Mouse (Mus musculus) hindbrain, postnatal 0 days (tissue): ENCODE data around the gene Gsn. TPM values are rescaled to one million over a fixed set of nuclear protein-coding genes. Genes with fewer than 3 reads are reported as not detected.

Experiments used
- ATAC-seq: fragments of 200-750 bp; cut with Nextera tagmentation; 2 replicates; pipeline ENCODE4 v1.8.0; 2017; ENCODE audit warnings: mild to moderate bottlenecking, moderate TSS enrichment, moderate library complexity
- DNase-seq: peaks from one replicate; pipeline ENCODE4 v3.0.0-alpha.2; 2015; ENCODE audit warnings: low spot score
- H3K27ac ChIP-seq: fragments of 300-500 bp; sonication (generic); 2 replicates; pipeline ENCODE4 v1.5.1; 2014; ENCODE audit warnings: mild to moderate bottlenecking
- H3K27me3 ChIP-seq: fragments of 300-500 bp; sonication (generic); 2 replicates; pipeline ENCODE4 v1.6.1; 2014; ENCODE audit warnings: low read length, mixed read lengths; ENCODE audit not compliant: insufficient read depth
- H3K36me3 ChIP-seq: fragments of 300-500 bp; sonication (generic); 2 replicates; pipeline ENCODE4 v1.6.1; 2014; ENCODE audit warnings: low read length, mixed read lengths; ENCODE audit not compliant: insufficient read depth
- H3K4me1 ChIP-seq: fragments of 300-500 bp; sonication (generic); 2 replicates; pipeline ENCODE4 v1.6.1; 2014; ENCODE audit warnings: antibody characterized with exemption, low read length, mixed read lengths; ENCODE audit not compliant: insufficient read depth
- H3K4me2 ChIP-seq: fragments of 300-500 bp; sonication (generic); 2 replicates; pipeline ENCODE4 v1.6.1; 2014; ENCODE audit warnings: low read depth, mild to moderate bottlenecking, low read length, moderate library complexity, mixed read lengths
- H3K4me3 ChIP-seq: fragments of 300-500 bp; sonication (generic); 2 replicates; pipeline ENCODE4 v1.5.1; 2014; ENCODE audit warnings: low read length
- H3K9ac ChIP-seq: fragments of 300-500 bp; sonication (generic); replicated peaks from 2 replicates; pipeline ENCODE4 v1.6.1; 2014; ENCODE audit warnings: mild to moderate bottlenecking, low read length, moderate library complexity, mixed read lengths
- H3K9me3 ChIP-seq: fragments of 300-500 bp; sonication (generic); 2 replicates; pipeline ENCODE4 v1.6.1; 2016; ENCODE audit warnings: low read length, mixed read lengths
- CTCF ChIP-seq: IDR thresholded peaks from 2 replicates; pipeline ENCODE4 v1.5.1; 2016; ENCODE audit warnings: antibody characterized with exemption, control low read depth, low read depth
- whole genome bisulfite sequencing: fragments of 180-500 bp; shearing (Covaris S2); extraction: QIAGEN DNeasy Blood & Tissue Kit; methylation state at CpG from one replicate; pipeline ENCODE4 v1.1.7; 2014; 5-methylcytosine and 5-hydroxymethylcytosine counted together
- polyA plus RNA-seq: library from polyadenylated mRNA; unstranded; fragments of >200 nt; fragmentation: Nextera tagmentation; extraction: Ambion mirVana; gene quantifications from 2 replicates; pipeline ENCODE4 v1.2.1, GENCODE M21; 2015
- total RNA-seq: library from RNA; depleted of rRNA; stranded (reverse); fragments of >200 nt; gene quantifications from 2 replicates; pipeline ENCODE4 v1.2.3, GENCODE M21; 2014

Gsn gene
- total and polyA plus RNA-seq, 2 experiments from 2014 or later, result 33.8 to 50.1 TPM

- no peaks in the 10 kb centered on the region for H3K36me3 ChIP-seq
- no peak for TF ChIP-seq CTCF
- H3K4me2 ChIP-seq, result no peak overlapping the region
- 84% methylated on average over 5 of the region's 5 CpGs for WGBS
- ATAC-seq (no peak), DNase-seq (no peak)
- H3K27ac ChIP-seq, result no peak overlapping the region
- no peak overlapping the region for H3K9ac ChIP-seq
- H3K9me3 ChIP-seq, result no peaks in the 10 kb centered on the region
- H3K4me1 ChIP-seq, result no peaks in the 10 kb centered on the region; the same call in 1 of the 2 replicates
- H3K4me3 ChIP-seq, result no peak overlapping the region
- H3K27me3 ChIP-seq, result peaks cover 3% of the 10 kb centered on the region
Observed at GRCm38 (mm10) chr2:35285209-35285608, 29.0 kb downstream of the Gsn start.

DNA sequence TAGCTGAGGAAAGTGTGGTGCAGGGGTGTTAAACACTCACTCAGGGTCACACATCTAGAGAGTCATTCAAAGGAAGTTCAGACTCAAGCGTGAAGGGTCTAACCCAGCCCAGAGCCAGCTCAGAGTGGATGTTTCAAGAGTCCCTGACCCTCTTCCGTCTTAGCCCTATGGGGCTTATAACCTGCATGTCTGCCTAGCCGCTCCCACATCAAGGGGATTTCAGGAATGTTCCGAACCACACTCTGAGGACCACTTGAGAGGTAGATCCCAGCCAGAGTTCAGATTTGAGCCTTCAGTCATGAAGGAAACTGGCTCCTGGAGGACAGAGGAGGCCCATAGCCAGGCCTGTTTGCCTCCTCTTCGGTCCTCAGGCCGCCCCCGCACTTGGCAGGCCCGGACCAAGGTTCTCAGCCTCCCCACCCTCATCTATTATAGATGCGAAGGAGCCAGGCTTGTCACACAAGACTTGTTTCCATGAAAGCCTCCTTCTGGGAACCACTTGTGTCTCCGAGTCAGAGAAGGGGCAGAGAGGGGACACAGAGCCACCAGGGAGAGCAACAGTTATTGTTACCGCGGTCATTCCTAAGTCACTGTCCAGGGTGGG lies 30.9 kb downstream of the Gsn start:
- Histone ChIP-seq H3K9ac (no peak overlapping the region), H3K27me3 (peaks cover 3% of the 10 kb centered on the region), H3K36me3 (no peaks in the 10 kb centered on the region), H3K27ac (no peak overlapping the region), H3K4me3 (no peak overlapping the region), H3K4me1 (no peaks in the 10 kb centered on the region; the same call in 1 of the 2 replicates), H3K4me2 (no peak overlapping the region), H3K9me3 (no peaks in the 10 kb centered on the region)
- ATAC-seq (no peak), DNase-seq (no peak)
- no peak for TF ChIP-seq CTCF
- WGBS, result 78% methylated on average over 12 of the region's 12 CpGs

- Histone ChIP-seq H3K9ac (no peak overlapping the region), H3K4me3 (no peak overlapping the region), H3K27ac (no peak overlapping the region), H3K4me2 (no peak overlapping the region), H3K4me1 (no peaks in the 10 kb centered on the region), H3K9me3 (no peaks in the 10 kb centered on the region), H3K36me3 (no peaks in the 10 kb centered on the region), H3K27me3 (no peaks in the 10 kb centered on the region)
- ATAC-seq (peak; percentile 58), DNase-seq (peak; percentile 87)
- TF ChIP-seq CTCF, result peak; percentile 89
- 40% methylated on average over 13 of the region's 13 CpGs for WGBS
Observed at GRCm38 (mm10) chr2:35288758-35289635, 32.8 kb downstream of the Gsn start.

- no peaks in the 10 kb centered on the region for H3K36me3 ChIP-seq
- 18% methylated on average over 3 of the region's 3 CpGs for whole genome bisulfite sequencing
Observed at GRCm38 (mm10) chr2:35291856-35292255, 35.7 kb downstream of the Gsn start.

DNA sequence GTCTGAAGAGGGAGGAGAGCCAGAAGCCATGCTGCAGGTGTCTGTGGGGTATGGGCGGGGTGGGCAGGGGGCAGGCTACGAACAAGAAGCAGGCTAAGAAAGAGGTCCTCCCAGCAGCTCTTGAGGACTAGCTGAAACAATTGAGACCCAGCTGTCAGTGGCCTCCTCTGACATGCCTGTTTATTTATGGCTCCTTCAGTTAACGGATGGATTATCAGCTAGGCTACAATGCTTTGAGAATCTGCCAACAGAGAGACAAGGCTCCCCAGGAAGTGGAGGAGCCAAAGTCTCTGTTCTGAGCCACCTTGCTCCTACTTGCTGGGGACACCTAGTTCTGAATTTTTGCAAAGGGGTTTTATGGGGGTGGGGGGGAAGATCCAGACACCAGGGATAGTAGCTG lies 36.5 kb downstream of the Gsn start:
- no peak overlapping the region for H3K4me3 ChIP-seq
- no peaks in the 10 kb centered on the region for H3K9me3 ChIP-seq
- no peak overlapping the region for H3K9ac ChIP-seq
- WGBS, result 59% methylated on average over 3 of the region's 3 CpGs
- H3K36me3 ChIP-seq, result no peaks in the 10 kb centered on the region
- H3K4me1 ChIP-seq, result no peaks in the 10 kb centered on the region
- DNase-seq, result no peak
- H3K27me3 ChIP-seq, result no peaks in the 10 kb centered on the region
- TF ChIP-seq CTCF, result no peak
- no peak overlapping the region for H3K27ac ChIP-seq
- no peak for ATAC-seq
- H3K4me2 ChIP-seq, result no peak overlapping the region

More at GRCm38 (mm10) chr2:35291856-35292255, 35.7 kb downstream of the Gsn start:
- no peak overlapping the region for H3K9ac ChIP-seq
- H3K4me2 ChIP-seq, result no peak overlapping the region
- H3K27ac ChIP-seq, result no peak overlapping the region
- peak; percentile 83 for TF ChIP-seq CTCF
- H3K9me3 ChIP-seq, result no peaks in the 10 kb centered on the region
- no peaks in the 10 kb centered on the region for H3K4me1 ChIP-seq
- DNase-seq (peak; percentile 72), ATAC-seq (0 out of 2 replicates have a peak, but pooled peaks have one; percentile 9)
- H3K4me3 ChIP-seq, result no peak overlapping the region
- H3K27me3 ChIP-seq, result no peaks in the 10 kb centered on the region

GRCm38 (mm10) chr2:35293291-35293690 lies 37.1 kb downstream of the Gsn start:
- DNase-seq, result no peak
- WGBS, result 87% methylated on average over 8 of the region's 8 CpGs

More at GRCm38 (mm10) chr2:35293291-35293690, 37.1 kb downstream of the Gsn start:
- Histone ChIP-seq H3K9me3 (no peaks in the 10 kb centered on the region), H3K4me3 (no peak overlapping the region), H3K9ac (no peak overlapping the region), H3K27ac (no peak overlapping the region), H3K4me2 (no peak overlapping the region), H3K4me1 (no peaks in the 10 kb centered on the region; the same call in 1 of the 2 replicates), H3K36me3 (no peaks in the 10 kb centered on the region), H3K27me3 (no peaks in the 10 kb centered on the region)
- no peak for TF ChIP-seq CTCF
- no peak for ATAC-seq
